Mouse (Mus musculus): ENCODE measurements around the gene Terf2ip.

Terf2ip gene

DNA sequence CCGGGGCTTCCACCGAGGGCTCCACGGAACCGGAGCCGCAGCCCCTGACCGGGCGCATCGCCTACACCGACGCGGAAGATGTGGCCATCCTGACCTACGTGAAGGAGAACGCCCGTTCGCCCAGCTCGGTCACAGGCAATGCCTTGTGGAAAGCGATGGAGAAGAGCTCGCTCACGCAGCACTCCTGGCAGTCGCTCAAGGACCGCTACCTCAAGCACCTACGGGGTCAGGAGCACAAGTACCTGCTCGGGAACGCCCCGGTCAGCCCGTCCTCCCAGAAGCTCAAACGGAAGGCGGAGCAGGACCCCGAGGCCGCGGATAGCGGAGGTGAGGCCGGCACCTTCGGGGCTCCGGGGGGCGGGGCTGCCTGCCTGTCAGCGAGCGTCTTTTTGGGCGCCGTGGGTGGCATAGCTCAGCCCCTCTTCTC, 631 bp downstream of the Terf2ip start:
- DNase-seq, result peak; percentile 43 to 45

DNA sequence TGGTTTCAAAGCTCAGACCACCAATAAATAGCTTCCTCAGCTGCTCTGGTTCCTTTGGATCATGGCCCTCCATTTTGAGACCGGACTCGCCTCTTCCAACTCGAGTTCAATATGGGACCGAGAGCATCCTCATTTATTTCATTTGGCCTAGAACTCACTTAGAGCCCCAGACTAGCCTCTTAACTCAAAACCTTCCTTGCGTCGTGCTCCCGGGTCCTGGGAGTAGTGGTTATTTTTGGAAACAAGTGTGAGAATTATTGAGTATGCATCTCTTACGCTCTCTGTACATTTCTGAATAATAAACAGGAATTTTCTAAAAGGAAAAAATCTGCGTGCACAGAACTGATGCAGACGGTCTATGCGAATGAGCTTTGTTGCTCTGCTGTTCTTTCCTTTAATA, 3.7 kb downstream of the Terf2ip start, which contains the start of gene Gm6793:
Gene Gm6793, minus strand, starts transcription at position 101 of the 400 bp plus-strand sequence.
- DNase-seq, result no peak

DNA sequence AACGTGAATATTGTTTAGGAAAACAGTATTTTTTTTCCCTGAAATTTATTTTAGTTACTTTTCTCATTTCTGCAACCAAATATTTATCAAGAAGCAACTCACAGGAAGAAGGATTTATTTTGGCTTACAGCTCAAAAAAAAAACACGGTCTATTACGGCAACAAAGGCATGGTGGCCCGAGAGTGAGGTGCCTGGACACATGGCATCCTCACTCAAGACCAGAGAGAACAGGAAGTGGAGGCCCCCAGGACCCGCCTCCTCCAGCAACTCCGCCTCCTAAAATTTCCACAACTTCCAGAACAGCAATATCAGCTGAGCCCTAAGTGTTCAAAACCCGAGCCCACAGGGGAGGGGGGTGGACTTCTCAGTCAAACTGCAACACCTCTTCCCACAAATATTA, 18.3 kb downstream of the Terf2ip start:
- no peak for DNase-seq

DNA sequence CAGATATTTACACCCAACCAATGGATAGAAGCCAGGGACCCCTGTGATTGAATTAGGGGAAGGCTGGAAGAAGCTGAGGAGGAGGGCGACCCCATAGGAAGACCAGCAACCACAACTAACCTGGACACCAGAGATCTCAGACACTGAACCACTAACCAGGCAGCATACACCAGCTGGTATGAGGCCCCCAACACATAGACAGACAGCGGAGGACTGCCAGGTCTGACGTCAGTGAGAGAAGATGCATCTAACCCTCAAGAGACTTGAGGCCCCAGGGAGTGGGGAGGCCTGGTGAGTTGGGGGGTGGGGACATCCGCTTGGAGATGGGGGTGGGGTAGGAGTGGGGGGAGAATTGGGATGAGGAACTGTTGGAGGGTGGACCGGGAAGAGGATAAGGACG, 19.5 kb downstream of the Terf2ip start:
- no peak for DNase-seq

DNA sequence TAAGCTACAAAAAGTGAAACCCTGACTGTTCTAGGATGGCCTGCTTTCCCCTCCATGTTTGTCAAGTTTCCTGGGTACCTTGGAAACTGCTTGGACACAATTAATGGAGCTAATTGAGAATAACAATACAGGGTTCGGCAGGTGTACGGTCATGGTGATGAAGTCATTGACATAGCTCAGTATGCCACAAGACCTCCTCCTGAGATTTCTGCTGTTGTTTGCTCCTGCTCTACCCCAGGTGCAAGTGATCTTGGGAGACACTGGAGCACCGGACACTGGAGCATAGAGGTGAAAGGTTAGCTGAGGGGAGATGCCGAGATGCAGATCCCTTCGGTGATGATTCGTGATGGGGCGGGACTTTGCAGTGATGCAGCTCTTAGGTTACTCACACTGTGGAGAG, 21.9 kb downstream of the Terf2ip start:
- DNase-seq, result no peak

DNA sequence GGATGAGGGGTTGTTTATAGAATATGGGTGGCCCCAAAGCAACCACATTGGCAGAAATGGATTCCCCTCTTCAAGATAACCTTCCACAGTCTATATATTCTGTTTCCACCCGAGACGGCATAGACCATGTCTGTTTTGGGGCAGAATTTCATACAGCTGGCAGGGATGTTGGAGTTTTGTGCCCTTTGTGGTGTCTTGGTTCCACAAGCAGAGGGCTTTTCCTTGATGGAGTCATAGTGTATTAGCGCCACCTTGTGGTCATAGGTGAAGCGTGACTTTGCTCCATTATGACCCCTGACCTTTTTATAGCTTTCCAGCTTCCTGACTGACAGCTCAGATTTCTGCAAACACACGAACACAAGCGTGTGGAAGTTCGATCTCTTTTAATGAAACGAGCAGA, 23.4 kb downstream of the Terf2ip start:
- DNase-seq, result peak; percentile 9 to 38

DNA sequence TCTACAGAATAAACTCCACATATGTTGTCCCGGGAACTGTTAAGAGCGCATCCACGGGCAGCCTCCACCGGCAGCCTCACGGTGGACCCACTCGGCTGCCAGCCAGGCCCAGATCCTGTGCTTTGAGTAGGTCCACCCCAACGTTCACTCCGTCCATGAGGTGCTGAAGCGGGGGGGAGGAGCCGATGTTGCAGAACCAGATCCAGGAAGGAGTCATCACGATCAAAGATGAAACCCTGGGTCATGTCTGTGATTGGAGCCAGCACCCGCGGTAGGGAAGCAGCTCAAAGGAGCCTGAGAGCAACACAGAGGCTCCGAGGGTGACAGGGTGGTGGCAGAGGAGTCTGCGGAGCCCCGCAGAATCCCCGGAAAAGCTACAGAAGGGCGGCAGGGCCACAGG, 26.3 kb downstream of the Terf2ip start:
- no peak for DNase-seq

DNA sequence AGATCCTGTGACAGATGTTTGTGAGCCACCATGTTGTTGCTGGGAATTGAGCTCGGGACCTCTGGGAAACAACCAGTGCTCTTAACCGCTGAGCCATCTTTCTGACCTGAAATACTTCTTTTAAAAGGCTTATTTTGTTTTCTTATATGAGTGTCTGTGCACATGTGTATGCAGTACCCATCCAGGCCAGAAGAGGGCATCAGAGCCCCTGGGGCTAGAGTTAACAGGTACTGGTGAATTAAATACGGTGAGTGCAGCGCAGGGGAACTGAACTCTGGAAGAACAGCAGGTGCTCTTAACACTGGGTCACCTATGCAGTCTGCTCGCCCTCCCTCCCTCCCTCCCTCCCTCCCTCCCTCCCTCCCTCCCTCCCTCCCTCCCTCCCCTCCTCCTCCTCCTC, 34.0 kb downstream of the Terf2ip start:
- no peak for DNase-seq

DNA sequence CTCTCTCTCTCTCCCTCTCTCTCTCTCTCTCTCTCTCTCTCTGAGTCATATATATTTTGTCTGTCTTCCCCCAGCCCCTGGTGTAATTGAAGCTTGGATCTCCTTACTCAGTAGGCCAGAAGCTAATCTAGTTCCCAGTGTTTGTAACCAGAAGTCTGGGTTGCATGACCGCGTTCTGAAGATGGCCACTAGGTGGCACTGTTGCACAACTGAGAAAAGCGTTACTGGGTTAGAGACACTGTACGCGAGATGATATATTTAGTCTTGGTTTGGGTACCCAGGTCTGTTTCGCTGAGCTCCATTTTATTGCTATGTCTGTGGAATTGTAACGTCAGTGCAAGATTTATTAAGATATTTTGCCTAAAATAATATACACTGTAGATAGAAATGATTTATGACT, 34.7 kb downstream of the Terf2ip start:
- DNase-seq, result peak; percentile 83 to 91

DNA sequence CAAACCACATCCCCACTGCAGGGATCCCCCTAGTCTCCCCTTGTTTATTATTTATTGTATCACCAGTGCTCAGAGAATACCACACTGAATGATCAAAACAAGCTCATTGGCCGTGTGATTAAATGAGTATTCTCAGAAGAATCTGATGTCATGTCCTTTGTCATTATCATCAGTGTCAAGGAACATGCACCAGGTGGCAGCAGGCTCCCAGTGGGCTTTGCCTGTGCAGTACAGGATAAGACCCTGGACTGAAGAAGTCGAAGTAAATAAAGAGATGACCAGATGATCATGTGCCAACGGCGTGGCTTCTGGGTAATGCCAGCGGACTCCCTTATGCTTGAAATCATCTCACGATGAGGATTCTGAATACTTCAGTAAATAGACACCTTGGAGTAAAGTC, 37.1 kb downstream of the Terf2ip start:
- no peak for DNase-seq

DNA sequence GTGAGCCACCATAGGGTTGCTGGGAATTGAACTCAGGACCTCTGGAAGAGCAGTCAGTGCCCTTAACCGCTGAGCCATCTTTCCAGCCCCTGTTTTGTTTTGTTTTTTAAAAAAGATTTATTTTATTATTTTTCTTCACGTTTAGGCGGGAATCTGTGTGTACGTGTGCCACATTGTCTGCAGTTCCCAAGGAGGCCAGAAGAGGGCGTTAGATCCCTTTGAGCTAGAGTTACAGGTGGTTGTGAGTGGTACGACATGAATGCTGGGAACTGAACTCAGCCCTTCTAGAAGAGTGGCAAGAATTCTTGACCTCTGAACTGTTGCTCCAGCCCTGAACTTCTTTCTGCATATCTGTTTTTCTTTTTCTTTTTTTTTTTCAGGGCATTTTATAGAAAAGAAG, 38.8 kb downstream of the Terf2ip start:
- no peak for DNase-seq

DNA sequence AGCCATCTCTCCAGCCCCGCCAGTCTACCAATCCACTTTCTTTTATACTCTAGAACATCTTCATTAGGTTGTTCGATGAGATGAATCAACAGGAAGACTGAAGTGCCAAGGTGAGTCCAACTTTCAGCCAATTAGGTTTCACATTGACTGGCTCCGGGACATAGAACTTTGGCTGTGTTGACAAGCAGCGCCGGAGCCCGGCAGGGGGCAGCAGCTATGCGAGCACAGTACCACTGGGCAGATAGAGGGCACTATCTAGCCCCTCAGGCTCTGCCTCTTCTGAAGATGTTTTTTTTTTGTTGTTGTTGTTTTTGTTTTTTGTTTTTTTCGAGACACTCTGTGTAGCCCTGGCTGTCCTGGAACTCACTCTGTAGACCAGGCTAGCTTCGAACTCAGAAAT, 40.3 kb downstream of the Terf2ip start:
- no peak for DNase-seq

DNA sequence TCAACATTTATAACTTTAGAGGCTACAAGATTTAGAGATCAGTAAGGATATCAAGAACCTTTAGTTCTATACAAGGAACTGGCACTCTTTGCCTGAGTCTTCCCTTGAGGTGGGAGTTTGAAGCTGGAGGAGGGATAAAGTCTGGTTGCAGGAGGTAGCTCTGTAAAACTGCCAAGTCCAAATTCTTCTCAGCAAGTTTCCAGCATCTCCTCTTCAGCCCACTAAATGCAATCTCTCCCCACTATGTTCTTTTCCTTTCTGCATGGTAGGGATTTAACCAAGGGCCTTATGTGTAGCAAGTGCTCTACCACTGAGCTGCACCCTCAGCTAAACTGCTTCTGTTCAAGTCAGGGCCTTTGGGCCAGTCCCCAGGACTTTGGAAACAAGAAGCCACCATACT, 43.3 kb downstream of the Terf2ip start:
- DNase-seq, result no peak

DNA sequence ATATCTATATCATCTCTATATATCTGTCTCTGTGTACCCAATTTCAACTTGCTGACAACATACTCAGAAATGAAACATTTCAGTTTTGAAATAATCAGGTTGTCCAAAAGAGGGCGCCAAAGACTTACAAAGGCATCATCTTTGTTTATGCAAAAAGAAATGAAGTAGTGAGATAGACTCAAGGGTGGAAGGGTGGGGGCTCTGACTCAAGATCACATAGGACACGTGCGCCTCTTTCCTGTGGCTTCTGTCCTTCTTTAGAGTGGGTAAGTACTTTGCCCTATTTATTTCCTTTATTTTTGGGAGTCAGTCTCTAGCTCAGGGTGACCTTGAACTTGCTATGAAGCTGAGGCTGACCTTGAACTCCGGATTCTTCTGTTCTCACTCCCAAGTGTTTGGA, 50.2 kb downstream of the Terf2ip start:
- peak in 1 of 2 experiments; percentile 43 for DNase-seq

Measured in cerebellum, postnatal 36 days (tissue).